Mouse (Mus musculus) embryonic facial prominence, embryonic 14.5 days (tissue): ENCODE results near the gene Gm49361. TPM values are rescaled to one million over a fixed set of nuclear protein-coding genes. Genes with fewer than 3 reads are reported as not detected.
A peak's percentile ranks its signal among the peaks of the same experiment; 100 is the strongest.

ENCODE experiments used
- ATAC-seq: fragments of 200-750 bp; cut with Nextera tagmentation; 2 replicates; pipeline ENCODE4 v1.8.0; 2017; ENCODE audit warnings: low read depth, moderate number of reproducible peaks, moderate TSS enrichment
- DNase-seq: peaks from one replicate; pipeline ENCODE4 v3.0.0-alpha.2; 2015; ENCODE audit warnings: low spot score
- H3K27ac ChIP-seq: fragments of 300-500 bp; sonication (generic); replicated peaks from 2 replicates; pipeline ENCODE4 v1.5.1; 2014; ENCODE audit warnings: low read depth, mild to moderate bottlenecking, low read length, moderate library complexity
- H3K27me3 ChIP-seq: fragments of 300-500 bp; sonication (generic); replicated peaks from 2 replicates; pipeline ENCODE4 v1.6.1; 2014; ENCODE audit warnings: low read length; ENCODE audit not compliant: control insufficient read depth, insufficient read depth
- H3K36me3 ChIP-seq: fragments of 300-500 bp; sonication (generic); 2 replicates; pipeline ENCODE4 v1.6.1; 2014; ENCODE audit warnings: low read length, mixed read lengths; ENCODE audit not compliant: control insufficient read depth, insufficient read depth
- H3K4me1 ChIP-seq: fragments of 300-500 bp; sonication (generic); 2 replicates; pipeline ENCODE4 v1.6.1; 2014; ENCODE audit warnings: antibody characterized with exemption, low read length; ENCODE audit not compliant: control insufficient read depth, insufficient read depth
- H3K4me2 ChIP-seq: fragments of 300-500 bp; sonication (generic); 2 replicates; pipeline ENCODE4 v1.6.1; 2014; ENCODE audit warnings: low read depth, mild to moderate bottlenecking, low read length, moderate library complexity, mixed read lengths
- H3K4me3 ChIP-seq: fragments of 300-500 bp; sonication (generic); 2 replicates; pipeline ENCODE4 v1.5.1; 2014; ENCODE audit warnings: low read depth, mild to moderate bottlenecking, low read length
- H3K9ac ChIP-seq: fragments of 300-500 bp; sonication (generic); 2 replicates; pipeline ENCODE4 v1.6.1; 2014; ENCODE audit warnings: low read depth, mild to moderate bottlenecking, low read length, moderate library complexity, mixed read lengths
- H3K9me3 ChIP-seq: fragments of 300-500 bp; sonication (generic); 2 replicates; pipeline ENCODE4 v1.6.1; 2016; ENCODE audit warnings: low read length; ENCODE audit not compliant: control insufficient read depth
- WGBS: fragments of 180-500 bp; shearing (Covaris S2); extraction: QIAGEN DNeasy Blood & Tissue Kit; methylation state at CpG from one replicate; pipeline ENCODE4 v1.1.7; 2014; 5-methylcytosine and 5-hydroxymethylcytosine counted together
- polyA plus RNA-seq: library from polyadenylated mRNA; unstranded; fragments of >200 nt; fragmentation: Nextera tagmentation; extraction: Ambion mirVana; gene quantifications from 2 replicates; pipeline ENCODE4 v1.2.1, GENCODE M21; 2014

Gene Gm49361
- polyA plus RNA-seq, 1 experiment from 2014 or later, result not detected

DNA sequence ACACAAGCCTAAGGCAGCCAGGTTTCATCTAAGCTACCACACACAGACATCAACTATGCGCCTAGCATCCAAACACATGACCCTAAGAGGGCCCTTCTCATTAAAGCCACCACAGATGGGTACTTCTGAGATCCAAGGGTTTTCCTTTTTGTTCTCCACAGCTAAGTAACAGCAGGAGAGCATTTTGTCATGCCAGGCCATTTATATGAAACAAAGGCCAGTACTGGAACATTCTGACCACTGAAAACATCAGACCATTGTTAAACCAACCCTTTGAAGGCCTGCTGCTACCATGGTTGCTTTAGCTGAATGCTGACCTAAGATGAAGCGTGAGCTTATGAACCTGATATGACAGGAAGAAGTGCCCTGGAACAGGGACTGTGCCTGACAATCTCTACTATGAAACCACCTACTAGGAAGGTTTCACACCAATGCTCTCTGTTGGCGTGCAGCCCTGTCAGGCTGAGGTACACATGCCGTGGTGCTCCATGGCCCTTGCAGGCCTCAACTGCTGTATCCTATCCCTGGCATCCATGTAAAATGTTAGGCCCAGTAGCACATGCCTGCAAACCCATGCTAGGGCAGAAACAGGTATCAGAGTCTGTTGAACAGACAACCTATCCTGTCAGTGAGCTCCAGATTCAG is 29.2 kb downstream of the Gm49361 start:
- no peak for DNase-seq
- H3K9me3 ChIP-seq, result no peaks in the 10 kb centered on the region
- no peak overlapping the region for H3K9ac ChIP-seq
- no peak overlapping the region for H3K4me2 ChIP-seq
- ATAC-seq, result no peak
- no peaks in the 10 kb centered on the region for H3K4me1 ChIP-seq
- H3K36me3 ChIP-seq, result peaks cover 23% of the 10 kb centered on the region
- H3K4me3 ChIP-seq, result no peak overlapping the region
- 84% methylated on average over 4 of the region's 4 CpGs for WGBS
- no peak overlapping the region for H3K27ac ChIP-seq
- H3K27me3 ChIP-seq, result no peaks in the 10 kb centered on the region

DNA sequence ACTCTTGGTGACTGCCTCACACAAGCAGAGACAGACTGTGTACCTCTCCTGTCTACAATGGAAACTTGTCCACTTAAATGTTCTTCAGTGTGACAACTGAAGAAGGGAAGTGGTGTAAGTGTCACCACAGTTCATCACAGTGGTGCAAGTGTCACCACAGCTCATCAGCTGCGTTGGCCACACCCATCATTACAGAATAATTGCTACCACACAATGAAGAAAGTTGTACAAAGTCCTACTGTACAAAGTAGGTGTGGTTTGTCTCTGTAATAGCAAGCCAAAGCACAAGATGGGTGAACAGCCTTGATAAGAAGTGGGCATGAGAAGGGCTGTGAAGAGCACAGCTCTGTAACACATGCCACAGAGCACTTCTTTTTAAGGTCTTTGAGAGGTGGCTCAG is 33.0 kb downstream of the Gm49361 start:
- H3K27me3 ChIP-seq, result no peaks in the 10 kb centered on the region
- peaks cover 18% of the 10 kb centered on the region for H3K36me3 ChIP-seq
- ATAC-seq (no peak), DNase-seq (no peak)
- H3K4me3 ChIP-seq, result no peak overlapping the region
- H3K9me3 ChIP-seq, result no peaks in the 10 kb centered on the region
- H3K4me2 ChIP-seq, result no peak overlapping the region
- H3K9ac ChIP-seq, result no peak overlapping the region
- 85% methylated on average over 1 of the region's 1 CpGs for WGBS
- no peak overlapping the region for H3K27ac ChIP-seq
- 0 out of 2 replicates have a peak, but pooled peaks cover 4% of the 10 kb centered on the region for H3K4me1 ChIP-seq

DNA sequence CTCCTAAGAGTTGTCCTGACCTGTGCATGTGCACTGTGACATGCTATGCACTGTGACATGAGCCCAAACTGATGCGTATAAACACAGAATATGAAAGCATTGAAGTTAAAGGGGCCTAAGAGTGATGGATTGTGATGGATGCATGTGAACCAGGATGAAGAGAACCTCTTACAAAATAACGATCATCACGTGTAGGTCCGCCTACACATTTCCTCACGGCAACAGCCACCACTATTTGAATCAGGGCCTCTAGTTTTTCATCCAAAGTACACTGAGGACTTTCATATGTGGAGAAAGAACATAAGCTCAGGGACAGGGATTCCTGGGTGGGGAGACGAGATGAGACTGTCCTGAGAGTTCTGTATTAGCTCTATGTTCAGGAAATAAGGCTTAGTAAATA is 34.8 kb downstream of the Gm49361 start:
- H3K4me2 ChIP-seq, result no peak overlapping the region
- no peaks in the 10 kb centered on the region for H3K9me3 ChIP-seq
- 85% methylated on average over 6 of the region's 6 CpGs for WGBS
- H3K4me1 ChIP-seq, result peaks cover 13% of the 10 kb centered on the region; the same call in 1 of the 2 replicates
- peaks cover under 1% of the 10 kb centered on the region; the same call in 1 of the 2 replicates for H3K36me3 ChIP-seq
- H3K27me3 ChIP-seq, result no peaks in the 10 kb centered on the region
- ATAC-seq, result no peak
- no peak overlapping the region for H3K4me3 ChIP-seq
- H3K9ac ChIP-seq, result no peak overlapping the region
- no peak overlapping the region for H3K27ac ChIP-seq
- DNase-seq, result no peak

DNA sequence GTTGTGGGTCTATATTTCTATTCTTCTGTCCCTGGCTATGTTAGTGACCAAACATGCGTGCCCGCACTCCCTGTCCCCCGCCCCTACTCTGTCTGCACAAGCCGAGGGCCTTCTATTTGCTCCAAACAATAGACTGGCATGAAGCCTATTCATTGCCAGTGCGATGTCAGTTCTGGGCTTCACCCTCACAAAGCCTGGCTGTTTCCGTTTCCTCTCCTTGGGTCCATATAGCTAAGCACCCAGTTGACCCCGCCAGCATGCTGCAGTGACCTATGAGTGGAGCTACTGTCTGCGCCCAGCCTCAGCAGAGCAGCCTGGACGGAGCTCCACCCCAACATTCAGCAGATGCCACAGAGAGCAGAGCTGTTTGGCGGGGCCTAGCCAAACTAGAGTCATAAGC is 36.7 kb downstream of the Gm49361 start:
- Histone ChIP-seq H3K4me1 (peaks cover 13% of the 10 kb centered on the region; the same call in 1 of the 2 replicates), H3K9me3 (no peaks in the 10 kb centered on the region), H3K27me3 (no peaks in the 10 kb centered on the region), H3K36me3 (peaks cover 11% of the 10 kb centered on the region; the same call in 1 of the 2 replicates), H3K27ac (no peak overlapping the region), H3K4me2 (no peak overlapping the region), H3K4me3 (no peak overlapping the region), H3K9ac (no peak overlapping the region; the same call in 1 of the 2 replicates)
- ATAC-seq (no peak), DNase-seq (peak; percentile 58)
- 66% methylated on average over 10 of the region's 10 CpGs for WGBS

DNA sequence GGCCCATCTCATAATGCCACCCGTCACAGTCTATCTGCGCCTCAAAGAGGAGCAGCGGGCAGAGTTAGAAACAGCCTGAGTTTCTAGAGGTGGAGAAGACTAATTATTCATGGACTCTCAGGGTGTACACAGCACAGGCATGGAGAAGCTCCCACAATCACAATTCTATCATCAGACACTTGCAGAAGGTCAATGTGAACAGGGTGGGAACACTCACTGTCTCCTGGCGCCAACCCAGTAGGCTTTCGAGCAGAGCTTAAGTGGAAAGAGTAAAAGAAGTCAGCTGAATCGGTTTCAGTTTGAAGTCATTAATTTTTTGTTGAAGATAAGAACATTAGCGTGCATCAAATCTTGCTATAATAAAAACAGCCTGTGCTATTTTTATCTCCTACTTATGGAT is 37.3 kb downstream of the Gm49361 start:
- Histone ChIP-seq H3K4me3 (no peak overlapping the region), H3K4me2 (no peak overlapping the region), H3K36me3 (peaks cover 11% of the 10 kb centered on the region; the same call in 1 of the 2 replicates), H3K9me3 (no peaks in the 10 kb centered on the region), H3K4me1 (peaks cover 13% of the 10 kb centered on the region; the same call in 1 of the 2 replicates), H3K27ac (no peak overlapping the region), H3K9ac (no peak overlapping the region), H3K27me3 (no peaks in the 10 kb centered on the region)
- 84% methylated on average over 7 of the region's 7 CpGs for WGBS
- DNase-seq, result no peak
- ATAC-seq, result no peak

DNA sequence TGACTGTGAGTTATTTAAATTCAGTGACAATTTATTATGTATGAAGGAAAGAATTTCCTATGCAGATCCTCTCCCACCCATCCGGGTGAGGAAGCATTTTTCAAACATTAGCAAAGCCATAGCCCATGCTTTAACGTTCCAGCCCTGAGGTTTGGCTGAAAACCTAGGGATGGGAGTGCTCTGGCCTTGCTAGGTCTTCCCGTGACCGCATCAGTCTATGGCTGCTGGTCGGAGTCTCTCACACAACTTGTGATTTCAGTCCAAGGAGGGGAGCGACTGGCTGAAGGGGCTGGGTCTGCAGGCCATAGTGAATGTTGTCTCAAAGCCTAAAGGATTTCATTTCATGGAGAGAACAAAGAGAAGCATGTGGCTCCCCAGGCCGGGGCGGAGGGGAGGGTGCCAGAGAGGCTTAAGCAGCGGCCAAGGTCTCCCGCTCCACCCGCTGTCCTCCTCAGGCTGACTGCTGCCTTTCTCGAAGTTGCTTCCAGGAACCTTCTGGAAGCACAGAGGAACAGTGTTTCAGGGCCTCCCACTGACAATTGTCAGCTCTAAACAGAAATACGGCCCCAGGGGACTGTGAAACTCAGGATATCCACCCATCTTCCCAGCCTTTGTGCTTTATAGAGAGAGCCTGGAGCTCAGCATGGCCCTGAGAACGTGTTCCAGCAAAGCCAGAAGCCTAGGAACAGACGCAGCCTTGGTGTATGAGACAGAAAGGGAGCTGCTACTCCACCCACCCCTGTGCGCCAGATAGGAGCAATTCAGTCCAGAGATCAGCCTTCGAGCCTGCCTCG is 38.6 kb downstream of the Gm49361 start:
- H3K4me1 ChIP-seq, result peaks cover 13% of the 10 kb centered on the region; the same call in 1 of the 2 replicates
- no peak overlapping the region for H3K4me3 ChIP-seq
- H3K27ac ChIP-seq, result peak overlapping the region; percentile 72
- DNase-seq (peak; percentile 64), ATAC-seq (peak; percentile 54; the same call in 1 of the 2 replicates)
- H3K27me3 ChIP-seq, result no peaks in the 10 kb centered on the region
- WGBS, result 32% methylated on average over 15 of the region's 18 CpGs
- peak overlapping the region; percentile 47; the same call in 1 of the 2 replicates for H3K9ac ChIP-seq
- H3K9me3 ChIP-seq, result no peaks in the 10 kb centered on the region
- peaks cover 16% of the 10 kb centered on the region; the same call in 1 of the 2 replicates for H3K36me3 ChIP-seq
- no peak overlapping the region for H3K4me2 ChIP-seq

DNA sequence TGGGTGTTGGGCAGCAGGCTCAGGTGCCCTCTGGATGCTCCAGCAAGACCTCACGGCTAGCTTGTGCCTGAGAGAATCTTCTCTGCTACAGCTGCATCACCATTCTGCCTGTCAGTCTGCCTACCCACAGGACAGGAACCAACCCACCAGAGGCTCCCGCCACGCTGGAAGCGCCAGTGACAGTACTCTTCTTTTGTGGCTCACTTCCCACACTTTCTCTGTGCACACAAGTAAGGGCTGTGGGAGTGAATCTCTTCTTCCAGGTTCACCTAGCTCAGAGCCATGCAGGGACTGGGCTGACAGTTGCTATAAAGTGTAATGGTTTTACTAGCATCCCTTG is 39.2 kb downstream of the Gm49361 start:
- no peak overlapping the region for H3K4me2 ChIP-seq
- ATAC-seq (no peak), DNase-seq (peak; percentile 1)
- H3K9ac ChIP-seq, result no peak overlapping the region
- H3K36me3 ChIP-seq, result peaks cover 20% of the 10 kb centered on the region; the same call in 1 of the 2 replicates
- no peaks in the 10 kb centered on the region for H3K27me3 ChIP-seq
- WGBS, result 87% methylated on average over 4 of the region's 4 CpGs
- H3K4me3 ChIP-seq, result no peak overlapping the region
- peaks cover 13% of the 10 kb centered on the region; the same call in 1 of the 2 replicates for H3K4me1 ChIP-seq
- no peaks in the 10 kb centered on the region for H3K9me3 ChIP-seq
- H3K27ac ChIP-seq, result no peak overlapping the region

DNA sequence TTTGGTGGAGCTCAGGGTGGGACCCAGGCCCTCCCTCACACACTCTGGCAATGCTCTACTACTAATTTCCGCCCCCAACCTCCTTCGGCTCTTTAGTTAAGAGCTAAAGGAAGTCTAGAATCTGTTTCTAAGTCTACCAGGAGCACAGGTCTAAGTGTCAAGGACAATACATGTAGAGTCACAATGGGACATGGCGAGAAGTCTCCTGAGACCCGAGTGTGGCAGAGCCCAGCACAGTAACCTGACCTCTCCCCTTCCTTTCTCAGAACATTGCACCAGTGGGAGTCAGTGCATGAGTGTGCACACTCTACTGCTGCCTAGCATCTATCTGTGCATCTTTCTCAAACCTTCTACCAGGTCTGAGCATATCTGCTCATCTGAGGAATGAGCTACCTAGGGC is 40.1 kb downstream of the Gm49361 start:
- no peak overlapping the region for H3K4me2 ChIP-seq
- no peak overlapping the region for H3K4me3 ChIP-seq
- 76% methylated on average over 4 of the region's 4 CpGs for WGBS
- peaks cover 13% of the 10 kb centered on the region; the same call in 1 of the 2 replicates for H3K4me1 ChIP-seq
- no peaks in the 10 kb centered on the region for H3K27me3 ChIP-seq
- peaks cover 23% of the 10 kb centered on the region; the same call in 1 of the 2 replicates for H3K36me3 ChIP-seq
- no peaks in the 10 kb centered on the region for H3K9me3 ChIP-seq
- no peak for ATAC-seq
- no peak for DNase-seq
- H3K9ac ChIP-seq, result no peak overlapping the region
- H3K27ac ChIP-seq, result no peak overlapping the region
